Mouse (Mus musculus) B cell, adult 2 months (primary cell): Measurements from ENCODE around the gene Zfp740.
A peak's percentile ranks its signal among the peaks of the same experiment; 100 is the strongest.

ENCODE experiments used
- DNase-seq, 2 experiments: peaks; one replicate each; pipeline ENCODE4 v3.0.0; 2022

Zfp740 gene

GRCm38 (mm10) chr15:102231748-102232147, 28.7 kb downstream of the Zfp740 start, which contains the start of gene Itgb7:
Itgb7 (minus strand) TSS chr15:102231944.
- DNase-seq: peak; percentile 68 to 71

DNA sequence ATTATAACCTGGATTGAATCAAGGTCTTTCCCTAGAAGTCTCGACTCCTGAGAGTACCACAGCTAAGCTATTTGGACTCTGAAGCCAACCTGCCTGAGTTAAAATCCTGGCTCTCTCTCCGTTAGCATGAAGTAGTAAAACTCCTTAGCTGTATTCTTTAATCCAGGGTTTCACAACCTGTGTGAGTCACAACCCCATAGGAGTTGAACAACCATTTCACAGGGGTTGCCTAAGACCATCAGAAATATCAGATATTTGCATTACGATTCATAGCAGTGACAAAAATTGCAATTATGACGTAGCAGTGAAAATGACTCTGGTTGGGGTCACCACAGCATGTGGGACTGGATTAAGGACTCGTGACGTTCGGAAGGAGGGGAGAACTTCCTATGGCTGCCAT, 29.7 kb downstream of the Zfp740 start:
- no peak for DNase-seq

DNA sequence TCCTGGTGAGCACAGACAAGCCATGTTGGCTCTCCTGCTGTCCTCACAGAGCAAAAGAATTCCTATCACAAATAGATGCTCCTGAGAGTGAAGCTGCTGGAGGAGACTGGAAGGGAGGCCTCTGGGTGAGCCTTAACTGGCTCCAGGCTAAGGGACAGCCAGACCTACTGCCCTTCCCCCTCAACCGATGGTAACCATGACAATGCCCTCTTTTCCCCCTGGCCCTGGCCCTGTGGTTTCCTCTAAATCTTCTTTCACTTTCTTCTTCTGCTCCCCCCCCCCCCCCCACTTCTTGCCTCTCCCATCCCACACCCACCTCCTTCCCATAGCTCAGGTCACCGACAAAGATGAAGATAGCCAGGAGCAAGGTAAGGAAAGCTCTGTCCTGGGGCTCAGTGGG, 30.8 kb downstream of the Zfp740 start:
- peak in 1 of 2 experiments; percentile 36 for DNase-seq

DNA sequence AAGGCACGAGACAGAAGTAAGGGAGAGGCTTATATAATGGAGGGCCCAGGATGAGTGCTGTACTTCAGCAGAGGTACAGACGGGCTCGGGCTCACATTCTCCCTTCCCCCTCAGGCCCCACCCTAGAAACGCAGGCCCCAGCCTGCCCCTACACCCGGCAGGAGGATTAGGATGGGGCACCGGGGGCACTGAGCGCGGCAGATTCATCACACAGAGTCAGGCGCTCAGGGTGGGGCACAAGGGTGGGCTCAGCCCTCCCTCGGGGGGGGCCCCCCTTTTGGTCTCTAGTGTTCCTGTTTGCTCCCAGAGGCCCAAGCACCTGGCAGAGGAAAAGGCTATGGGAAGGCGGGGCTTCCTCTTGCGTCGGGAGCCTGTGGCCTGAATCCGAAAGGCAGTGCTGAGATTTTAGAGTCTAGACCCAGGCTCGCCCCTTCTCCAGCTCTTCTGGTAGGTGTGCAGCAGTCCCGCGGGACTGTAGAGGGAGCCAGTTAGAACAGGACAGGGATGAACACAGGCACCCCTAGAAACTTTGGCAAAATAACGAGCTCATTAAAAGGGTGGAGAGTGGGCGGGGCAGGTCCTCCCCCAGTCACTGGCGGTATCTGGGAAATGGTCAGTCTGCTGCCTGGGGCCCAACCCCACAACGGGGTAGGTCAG, 32.5 kb downstream of the Zfp740 start:
- DNase-seq: peak in 1 of 2 experiments; percentile 24

DNA sequence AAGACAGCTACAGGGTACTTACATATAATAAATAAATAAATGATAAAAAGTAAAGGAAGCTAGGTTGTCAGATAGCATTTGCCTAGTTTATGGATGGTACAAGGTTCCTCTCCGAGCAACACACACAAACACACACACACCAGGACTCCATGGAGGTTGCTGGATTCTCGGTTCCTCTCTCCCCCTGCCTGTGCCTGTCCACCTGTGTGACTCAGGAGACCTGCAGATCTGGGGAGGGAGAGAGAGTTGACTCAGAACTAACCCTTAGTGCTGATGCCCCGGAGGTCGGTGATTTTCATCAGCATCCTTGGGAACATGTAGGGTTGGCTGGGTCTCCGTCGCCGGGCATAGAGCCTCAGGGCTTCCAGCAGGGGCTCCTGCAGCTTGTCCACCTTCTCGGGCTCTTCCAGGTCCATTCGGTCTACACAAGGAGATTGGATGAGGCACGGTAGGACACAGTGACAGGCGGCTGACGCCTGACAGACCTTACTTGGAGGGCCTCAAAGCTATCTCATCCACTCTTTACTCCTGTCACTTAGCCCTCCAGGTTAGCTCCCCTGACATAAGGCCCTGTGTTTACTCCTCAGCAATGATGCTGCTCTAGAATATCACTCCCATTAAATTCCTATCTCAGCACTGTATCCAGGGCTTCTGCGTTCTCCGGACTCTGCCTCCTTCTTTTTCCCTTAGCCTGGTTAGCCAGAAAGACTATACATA, 35.7 kb downstream of the Zfp740 start:
- DNase-seq: no peak

GRCm38 (mm10) chr15:102239260-102239590, 36.2 kb downstream of the Zfp740 start:
- DNase-seq: peak; percentile 90 to 91

DNA sequence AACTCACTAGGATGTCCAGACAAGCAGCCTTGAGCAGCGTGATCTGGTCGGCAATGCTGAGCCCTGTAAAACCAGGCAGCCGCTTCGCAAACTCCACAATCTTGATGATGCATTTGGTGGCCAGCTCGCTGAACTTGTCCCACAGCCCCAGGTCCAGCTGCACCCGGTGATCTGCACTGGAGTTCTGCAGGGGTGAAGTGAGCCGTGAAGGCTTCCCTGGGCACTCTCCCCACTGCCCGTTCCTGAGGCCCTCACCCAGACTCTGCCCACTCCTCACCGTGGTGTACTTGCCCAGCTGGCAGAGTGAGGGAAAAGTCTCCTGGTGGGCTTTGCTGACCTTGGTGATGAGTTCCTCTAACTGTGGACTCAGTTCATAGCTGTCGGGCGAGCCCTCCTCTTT, 36.8 kb downstream of the Zfp740 start:
- DNase-seq: no peak

DNA sequence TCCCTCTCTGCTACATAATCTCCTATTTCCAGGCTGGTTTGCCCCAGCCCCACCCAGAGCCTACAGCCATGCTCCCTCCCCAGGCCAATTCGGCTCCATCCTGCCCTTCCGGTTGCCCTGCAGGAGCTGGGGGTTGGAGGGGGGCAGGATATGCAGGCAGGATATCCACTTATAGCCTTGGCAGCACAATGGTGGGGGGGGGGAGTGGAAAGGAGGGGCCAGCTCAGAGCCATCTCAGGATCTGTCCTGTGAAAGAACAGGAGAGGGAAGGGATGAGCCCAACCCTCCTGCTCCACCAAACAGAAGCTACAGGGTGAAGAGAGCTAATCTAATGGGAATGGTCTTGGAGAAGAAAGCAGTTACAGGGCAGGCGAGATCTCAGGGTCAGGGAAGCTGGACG, 37.6 kb downstream of the Zfp740 start:
- no peak for DNase-seq

DNA sequence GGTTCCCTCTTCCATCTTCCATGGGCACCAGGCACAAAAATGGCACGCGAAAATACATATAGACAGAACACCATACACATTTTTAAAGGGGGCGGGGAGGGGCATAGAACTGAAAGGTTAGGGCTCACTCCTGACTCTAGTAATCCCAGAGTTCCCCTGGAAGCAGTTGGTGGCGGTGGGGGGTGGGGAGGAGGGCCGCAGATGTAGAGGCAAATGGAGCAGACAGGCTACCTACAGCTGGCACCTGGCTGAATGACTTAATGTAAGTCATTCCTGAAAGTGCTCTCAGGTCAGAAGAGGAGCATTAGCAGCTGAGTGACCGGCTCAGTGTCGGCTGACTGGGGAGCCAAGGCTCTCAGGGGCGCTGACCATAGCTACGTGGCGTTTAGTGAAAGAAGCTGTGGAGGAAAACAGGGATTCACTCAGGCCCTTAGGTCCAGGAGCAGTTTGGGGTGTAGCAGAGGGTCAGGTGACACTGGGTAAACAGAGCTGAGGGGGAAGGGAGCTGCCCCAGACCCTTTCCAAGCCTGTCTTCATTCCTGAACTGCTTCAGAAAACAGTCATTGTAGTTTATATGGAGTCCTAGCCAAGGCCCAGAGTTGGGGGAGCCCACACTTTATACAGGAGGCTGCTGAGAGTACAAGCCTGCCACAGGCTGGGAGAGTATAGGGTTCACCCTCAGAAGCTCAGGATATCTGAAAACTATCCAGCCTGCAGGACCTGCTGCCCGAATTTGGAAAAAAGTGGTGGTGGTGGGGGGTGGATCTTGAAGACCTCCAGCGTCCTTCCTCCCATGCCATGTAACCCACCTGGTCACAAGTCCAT, 39.6 kb downstream of the Zfp740 start:
- DNase-seq: no peak

DNA sequence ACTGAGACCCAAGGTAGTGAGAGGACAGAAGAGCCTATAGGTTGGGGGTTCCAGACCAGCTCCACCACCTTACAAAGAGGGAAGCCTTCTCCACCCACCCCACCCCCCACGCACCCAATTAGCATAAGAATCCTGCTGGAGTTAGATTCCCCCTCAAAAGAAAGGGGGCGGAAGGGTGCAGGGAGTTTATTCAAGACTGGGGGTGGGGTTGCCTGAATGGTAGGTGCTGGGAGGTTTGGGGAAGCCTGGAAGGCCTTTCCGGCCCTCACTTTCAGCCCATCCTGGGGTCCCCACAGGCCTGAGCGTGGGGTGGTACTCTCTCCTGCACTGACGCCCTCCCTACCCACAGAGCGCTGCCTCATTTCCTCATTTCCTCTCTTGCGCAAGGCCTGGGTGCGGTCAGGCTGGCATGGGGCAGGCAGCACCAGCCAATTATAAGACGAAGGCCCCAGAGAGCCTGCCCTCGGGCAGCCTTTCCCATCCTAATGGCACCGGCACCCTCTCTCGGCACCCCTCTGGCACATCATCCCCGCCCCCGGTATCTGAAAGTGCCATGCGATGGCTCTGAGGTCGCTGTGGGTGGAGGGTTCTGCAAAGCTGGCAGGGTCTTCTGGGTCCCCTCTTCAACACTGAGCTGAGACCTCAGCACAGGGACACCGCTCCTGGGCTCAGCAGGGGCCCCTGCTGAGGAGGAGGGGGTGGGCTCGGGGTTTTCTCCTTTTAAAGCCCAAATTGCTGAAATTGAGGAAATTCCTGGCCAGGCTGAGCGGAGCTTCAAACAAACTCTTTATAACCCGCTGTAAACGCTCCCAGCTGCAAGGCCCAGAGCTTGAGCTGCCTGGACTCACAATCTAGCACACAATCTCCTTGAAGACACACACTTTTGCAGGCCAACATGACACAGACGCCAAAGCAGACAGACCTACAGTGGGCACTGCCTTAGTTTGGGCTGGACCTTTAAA, 40.5 kb downstream of the Zfp740 start:
- DNase-seq: peak; percentile 52 to 59

DNA sequence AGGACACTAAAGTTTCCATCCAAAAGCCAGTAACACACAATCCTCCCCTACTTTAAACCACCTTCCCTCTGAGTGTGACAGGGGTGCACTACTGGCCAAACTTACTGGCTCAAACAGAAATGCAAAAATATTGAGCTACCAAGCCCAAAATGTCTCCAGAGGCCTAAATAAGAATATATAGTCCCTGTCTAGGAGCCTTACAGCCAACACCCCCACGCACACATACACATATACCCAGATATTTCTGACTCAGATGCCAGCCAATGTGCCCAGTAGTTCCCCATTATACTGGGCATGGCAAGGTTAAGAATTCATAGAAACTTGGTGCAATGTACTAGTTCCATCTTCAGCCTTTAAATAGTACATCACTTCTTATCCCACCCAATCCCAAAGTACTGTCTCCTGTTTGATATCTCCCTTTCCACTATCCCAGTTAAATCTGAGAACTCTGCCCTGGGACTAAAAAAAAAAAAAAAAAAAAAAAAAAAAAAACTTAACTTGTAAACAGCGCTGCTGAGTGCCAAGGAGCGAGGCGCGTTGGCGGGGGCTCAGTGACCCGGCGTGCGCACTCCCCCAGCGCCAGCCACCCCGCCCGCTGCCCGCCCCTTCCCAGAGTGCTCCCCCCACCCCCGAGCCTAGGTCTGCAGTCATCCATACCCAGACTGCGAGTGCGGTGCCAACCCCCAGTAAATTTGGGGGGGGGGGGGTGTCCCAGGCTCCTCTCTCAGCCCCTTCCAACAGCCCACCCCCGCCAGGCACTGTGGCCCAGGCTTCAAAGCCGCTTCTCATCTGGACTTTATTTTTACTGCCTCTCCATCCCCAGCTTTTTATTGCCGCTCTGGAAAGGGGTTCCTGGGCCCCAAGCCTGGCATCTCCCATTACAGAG, 41.5 kb downstream of the Zfp740 start:
- DNase-seq: no peak

DNA sequence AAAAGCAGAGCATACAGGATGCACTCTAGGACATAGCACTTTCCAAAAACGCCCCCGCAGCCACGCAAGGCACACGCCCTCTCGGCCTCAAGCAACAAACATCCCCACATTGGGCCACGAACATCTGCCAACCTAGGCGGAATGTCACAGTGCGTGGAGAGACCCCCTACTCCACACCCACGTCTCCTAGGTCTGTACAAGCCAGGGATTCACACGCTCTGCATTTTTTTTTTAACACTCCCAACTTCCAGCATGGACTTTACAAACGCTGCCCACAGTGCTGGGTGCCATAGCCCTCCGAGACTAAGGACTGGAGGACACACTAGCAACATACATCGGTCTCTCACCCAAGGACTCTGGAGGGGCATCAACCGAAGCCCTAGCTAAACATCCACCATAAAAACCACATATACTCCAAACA, 42.4 kb downstream of the Zfp740 start:
- DNase-seq: no peak

GRCm38 (mm10) chr15:102245891-102246741, 43.1 kb downstream of the Zfp740 start:
- DNase-seq: peak; percentile 45

DNA sequence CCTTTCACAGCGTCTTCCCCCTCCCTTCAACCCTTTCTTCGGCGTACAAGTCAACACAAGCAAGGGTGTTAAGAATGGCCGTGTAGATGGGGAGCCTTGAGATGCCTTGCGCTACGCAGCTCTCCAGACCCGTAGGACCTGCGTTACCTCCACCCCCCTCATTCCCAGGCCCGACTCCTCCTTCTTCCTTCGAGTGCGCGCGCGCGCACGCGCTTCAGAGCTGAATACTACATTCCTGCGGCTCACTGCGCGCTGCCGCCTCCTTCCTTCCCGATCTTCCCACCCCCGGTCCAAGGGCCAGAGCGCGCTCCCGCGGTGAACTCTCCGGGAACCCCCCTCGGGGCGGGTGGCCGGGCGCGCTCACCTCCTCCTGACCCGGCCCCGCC, 43.8 kb downstream of the Zfp740 start:
- peak; percentile 51 to 59 for DNase-seq

GRCm38 (mm10) chr15:102247252-102248130, 44.4 kb downstream of the Zfp740 start:
- peak; percentile 30 to 36 for DNase-seq

- no peak for DNase-seq
These were observed 45.2 kb downstream of the Zfp740 start for GRCm38 (mm10) chr15:102248131-102248811.

DNA sequence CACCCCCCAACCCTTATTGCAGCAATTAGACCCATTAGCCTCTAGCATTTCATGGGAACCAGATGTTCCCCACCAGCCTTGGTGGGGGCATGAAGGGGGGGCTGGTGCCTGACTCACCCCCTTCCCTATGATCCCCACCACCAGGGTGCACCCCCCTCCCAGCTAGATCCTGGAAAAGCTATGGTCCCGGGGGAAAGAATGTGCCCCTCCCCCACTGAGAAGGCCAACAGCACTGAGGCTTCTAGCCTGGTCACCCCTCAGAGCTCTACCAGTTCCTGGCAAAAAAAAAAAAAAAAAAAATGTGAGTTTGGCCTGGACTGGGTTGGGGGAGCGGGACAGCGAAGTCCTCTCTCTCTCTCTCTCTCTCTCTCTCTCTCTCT, 45.8 kb downstream of the Zfp740 start:
- no peak for DNase-seq

GRCm38 (mm10) chr15:102249251-102249691, 46.2 kb downstream of the Zfp740 start:
- DNase-seq: no peak

DNA sequence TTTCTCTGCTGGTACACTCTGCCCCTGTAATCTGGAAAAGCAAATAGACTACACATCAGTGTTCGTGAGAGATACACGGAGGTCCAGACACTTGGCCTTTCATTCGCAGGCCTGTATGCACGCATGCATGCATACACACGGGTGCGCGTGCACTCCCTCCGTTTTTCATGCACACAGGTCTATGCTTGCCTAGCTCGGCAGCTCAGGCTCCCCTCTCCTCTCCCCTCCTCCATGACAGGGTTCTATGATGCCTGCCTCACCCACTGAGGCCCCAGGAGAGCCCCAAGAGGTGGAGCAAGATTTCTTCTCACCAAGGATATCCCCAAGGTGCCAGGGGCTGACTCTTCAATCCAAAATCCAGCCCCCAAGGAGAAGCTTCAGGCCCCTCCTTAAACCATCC, 46.9 kb downstream of the Zfp740 start:
- no peak for DNase-seq
